Mouse (Mus musculus) frontal cortex, postnatal 14 days (tissue): ENCODE results near the gene Kpna3.
"Not testable (repeated sequence)": the region's sequence is repeated elsewhere in the genome, so short reads cannot be mapped to it uniquely, and the experiment has no call there.

Experiments used
- DNase-seq, 2 experiments: peaks; one replicate each; pipeline ENCODE4 v3.0.0; 2022; ENCODE audit warnings: low spot score in 2 of 2

Kpna3 gene

DNA sequence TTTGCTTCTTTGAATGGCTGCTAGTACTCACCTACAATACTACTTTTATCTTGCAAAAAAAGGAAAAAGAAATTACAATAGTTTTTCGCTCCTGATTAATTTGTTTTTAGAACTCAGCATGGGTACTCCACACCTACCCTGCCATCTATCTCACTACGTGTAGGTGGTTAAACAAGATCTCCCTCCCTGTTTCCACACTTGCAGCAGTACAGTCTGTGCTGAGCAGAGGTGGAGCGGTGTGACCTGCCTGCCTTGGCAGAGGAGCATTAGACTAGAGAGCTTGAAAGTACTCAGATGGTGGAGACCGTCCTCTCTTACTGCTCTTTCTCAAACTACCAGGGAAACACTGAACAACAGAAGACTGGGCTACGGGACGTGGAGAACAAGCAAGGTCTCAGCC lies 44.9 kb downstream of the Kpna3 start:
- DNase-seq: no peak

DNA sequence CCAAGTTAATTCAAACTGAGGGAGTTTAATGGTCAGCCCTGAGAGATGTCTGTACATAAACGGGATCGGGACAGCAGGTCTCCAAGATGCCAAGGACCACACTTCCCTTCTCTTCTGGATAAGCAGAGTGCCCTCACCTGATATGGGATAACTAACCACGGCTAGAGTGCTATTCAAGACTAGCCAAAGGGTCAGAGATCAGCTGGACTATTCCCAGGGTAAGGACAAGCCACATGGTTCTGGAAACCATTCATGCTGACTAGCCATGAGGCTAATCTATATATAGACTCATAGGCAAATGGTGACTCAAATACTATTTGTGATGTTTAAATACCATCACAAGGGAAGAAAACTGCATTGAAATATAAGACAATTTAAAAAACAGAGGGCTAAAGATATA lies 49.1 kb downstream of the Kpna3 start:
- no peak for DNase-seq

DNA sequence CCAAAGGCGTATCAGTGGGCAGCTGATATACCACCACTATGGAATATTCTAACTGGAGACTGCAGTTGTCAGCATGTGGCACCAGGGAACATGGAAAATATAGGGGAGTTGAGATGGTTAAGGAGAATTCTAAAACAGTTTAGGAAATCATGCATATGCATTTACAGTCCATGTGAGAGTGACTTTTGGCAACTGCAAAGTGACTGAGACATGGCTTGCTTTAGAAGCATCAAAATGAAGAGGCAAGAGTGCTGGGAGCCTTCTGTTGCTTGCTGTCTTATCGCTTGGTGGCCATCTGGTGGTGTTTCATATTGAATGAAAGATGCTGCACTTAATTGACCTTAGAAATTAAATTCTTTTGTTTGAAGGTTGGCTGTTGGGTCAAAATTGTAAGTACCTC lies 72.4 kb downstream of the Kpna3 start:
- no peak for DNase-seq

DNA sequence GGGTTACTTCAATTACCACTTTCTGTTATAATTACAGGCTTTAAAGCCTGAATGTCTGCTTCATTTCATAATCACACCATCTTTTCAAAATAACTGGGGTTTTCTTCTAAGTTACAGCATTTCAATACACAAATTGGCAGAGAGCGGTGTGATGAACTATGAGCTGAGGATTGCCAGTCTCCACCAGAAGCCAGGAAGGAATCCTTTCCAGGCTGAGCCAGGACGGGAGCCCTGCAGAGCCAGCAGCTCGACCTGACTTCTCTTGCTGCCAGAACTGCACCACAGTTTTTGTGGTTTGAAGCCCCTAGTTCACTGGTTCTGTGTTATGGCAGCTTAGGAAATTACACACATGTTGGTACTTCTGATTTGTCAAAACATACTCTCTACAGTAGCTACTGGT lies 75.0 kb downstream of the Kpna3 start:
- no peak for DNase-seq

DNA sequence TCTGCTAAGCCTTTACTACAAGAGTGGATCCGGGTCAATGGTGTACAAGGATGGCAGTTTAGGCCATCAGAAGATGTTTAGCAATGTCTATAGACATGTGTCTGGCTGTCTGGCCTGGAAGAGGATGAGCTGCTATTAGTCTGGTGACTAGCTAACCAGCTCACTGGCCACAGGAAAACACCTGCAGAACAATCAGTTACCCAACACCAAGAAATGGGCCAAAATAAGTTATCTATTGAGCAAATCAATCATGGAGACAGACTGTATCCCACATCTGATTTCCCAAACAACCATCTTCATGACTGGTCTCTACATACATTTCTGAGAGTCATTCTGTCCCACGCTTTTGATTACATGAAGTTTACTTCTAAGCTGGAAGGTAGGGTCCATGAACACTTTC lies 75.9 kb downstream of the Kpna3 start:
- DNase-seq: no peak

DNA sequence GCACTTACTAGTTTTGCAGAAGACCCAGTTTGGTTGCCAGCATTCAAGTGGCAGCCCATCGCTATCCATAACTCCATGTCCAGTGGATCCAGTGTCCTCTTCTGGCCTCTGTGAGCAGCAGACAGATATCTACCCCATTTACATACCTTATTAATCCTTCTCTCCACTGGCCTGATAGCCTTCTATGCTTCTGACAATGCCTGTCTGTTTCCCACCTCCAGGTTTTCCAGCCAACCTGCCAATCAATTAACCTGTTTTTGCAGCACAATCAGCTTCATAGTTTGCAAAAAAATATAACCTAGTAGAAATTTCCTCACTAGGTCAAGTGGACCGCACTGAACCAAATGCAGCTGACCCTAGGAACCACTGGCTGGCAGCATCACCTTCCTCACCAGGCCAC lies 77.4 kb downstream of the Kpna3 start:
- DNase-seq: no peak

DNA sequence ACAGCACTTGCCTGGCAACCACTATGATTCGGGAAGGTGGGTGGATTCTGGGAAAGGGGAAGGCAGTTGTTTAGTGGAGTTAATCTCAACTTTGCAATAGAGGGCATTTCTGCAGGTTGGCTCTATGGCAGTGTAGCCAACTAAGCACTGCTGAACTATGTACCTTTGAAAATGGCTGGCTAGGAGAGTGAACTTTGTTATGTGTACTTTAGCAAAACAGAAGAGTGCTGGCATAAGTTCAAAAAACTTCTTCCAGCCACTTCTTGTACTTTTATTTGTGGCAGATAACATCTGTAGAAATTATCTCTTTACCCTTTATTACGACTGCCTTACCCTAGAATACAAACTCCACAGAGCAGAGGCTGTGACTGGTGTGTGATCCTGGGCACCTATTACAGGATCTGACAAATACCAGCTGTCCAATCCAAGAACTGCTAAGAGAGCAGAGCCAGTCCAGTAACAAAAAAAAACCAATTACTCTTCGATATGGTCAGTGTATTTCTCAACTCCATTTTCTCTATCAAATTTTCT lies 78.6 kb downstream of the Kpna3 start:
- no peak for DNase-seq

DNA sequence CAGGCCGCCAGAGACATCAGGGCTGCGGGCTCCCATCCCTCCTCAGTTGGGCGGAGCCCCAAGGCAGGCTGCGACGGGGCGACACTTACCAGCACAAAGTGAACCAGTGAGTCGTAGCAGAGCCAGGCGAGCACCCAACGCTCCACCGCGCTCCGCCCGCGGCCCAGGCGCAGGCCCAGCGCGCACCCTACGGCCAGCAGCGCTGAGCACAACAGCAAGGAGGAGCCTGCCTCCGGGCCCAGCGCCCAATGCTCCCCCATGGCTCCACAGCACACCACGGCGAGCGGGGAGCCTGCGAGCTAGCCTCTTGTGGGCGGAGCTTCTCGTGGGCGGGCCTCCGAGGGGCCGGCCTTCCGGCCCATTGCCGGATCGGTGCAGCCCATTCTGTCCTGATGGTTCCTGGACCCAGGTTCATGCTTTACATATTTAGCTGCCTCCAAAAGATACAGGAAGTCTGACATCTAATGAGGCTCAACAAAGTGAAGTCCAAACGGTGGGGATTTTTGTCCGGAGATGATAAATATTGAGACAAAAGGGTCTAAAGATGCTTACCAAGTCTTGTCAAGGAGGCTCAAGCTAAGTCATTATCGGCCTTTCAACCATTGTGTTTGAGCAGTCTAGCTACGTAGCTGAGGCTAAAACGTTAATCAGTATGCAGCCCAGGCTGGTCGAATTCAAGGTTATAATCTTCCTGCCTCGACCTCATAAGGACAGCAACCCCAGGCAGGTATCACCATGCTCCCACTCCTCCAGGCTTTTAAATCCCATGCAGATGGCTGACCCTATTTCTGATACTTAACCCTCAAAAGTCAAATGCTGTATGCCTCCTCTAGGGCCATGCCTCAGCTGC lies 79.3 kb downstream of the Kpna3 start, which contains the start of gene Ebpl:
Ebpl (minus strand) TSS at position 309 of the 850 bp plus-strand sequence.
- DNase-seq: peak; percentile 76 to 85

DNA sequence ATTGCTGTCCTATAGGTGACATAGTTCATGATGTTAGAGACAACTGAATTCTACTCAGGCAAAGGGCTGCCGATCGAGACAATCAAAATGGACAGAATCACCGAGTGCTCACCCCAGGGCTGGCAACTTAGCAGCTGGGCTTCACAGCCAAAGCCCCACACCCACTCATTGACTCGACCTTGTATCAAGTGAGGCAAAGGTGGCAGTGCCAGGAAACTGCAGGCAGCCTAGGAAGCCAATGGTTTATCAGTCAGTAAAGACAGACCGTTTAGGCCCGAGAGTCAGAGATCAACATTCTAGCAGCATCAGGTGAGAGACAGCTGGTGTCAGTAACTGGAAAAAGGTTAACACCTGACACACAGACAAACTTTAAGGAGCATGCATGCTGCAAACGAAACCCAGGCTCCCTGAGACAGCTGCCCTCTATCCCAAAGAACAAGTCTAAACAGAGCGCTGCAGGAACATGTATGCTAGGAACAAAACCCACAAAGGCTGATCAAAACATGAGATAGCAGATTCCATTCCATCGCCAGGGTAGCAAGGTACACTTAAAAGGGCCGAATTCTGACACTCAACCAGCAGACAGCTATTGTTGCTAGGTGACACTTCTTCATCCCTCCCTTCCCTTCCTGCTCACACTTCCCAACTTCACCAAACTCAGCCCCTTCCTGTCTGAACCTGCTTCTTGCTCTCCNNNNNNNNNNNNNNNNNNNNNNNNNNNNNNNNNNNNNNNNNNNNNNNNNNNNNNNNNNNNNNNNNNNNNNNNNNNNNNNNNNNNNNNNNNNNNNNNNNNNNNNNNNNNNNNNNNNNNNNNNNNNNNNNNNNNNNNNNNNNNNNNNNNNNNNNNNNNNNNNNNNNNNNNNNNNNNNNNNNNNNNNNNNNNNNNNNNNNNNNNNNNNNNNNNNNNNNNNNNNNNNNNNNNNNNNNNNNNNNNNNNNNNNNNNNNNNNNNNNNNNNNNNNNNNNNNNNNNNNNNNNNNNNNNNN lies 85.1 kb downstream of the Kpna3 start:
- DNase-seq: no peak

DNA sequence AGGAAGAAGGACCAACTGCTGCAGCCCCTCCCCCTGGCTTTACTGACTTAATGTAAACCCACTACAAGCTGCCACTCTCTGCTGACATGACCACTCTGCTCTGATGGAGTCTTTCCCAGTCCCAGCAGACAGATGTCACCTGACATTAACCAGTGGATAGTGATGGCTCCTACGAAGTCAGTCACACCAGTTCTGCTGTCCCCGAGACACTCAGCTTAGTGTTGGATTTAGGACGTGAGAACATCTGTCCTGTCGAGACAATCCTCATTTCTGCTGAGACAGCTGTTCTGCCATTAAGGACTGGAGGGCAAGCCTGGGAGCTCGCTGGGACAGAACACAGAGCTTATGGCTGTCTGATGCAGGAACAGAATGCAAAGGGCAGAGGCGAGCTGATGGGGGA lies 88.9 kb downstream of the Kpna3 start:
- DNase-seq: no peak

DNA sequence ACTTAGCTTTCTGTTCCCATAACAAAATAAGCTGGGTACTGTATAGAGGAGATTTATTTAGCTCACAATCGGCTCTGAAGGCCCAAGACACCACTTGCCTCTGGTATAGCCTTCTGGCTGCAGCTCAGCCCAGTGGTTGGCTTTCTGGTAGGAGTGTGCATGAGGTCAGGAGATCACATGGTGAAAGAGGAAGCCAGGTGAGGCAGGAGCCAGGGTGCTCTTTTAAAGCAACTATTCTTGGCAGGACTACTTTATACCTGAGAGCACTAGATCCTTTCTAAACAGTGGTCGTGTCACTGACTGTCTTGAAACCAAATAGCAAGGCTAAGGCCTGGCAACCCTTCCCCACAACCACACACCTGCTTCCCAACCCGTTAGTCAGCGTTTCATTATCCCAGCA lies 89.8 kb downstream of the Kpna3 start:
- DNase-seq: no peak

DNA sequence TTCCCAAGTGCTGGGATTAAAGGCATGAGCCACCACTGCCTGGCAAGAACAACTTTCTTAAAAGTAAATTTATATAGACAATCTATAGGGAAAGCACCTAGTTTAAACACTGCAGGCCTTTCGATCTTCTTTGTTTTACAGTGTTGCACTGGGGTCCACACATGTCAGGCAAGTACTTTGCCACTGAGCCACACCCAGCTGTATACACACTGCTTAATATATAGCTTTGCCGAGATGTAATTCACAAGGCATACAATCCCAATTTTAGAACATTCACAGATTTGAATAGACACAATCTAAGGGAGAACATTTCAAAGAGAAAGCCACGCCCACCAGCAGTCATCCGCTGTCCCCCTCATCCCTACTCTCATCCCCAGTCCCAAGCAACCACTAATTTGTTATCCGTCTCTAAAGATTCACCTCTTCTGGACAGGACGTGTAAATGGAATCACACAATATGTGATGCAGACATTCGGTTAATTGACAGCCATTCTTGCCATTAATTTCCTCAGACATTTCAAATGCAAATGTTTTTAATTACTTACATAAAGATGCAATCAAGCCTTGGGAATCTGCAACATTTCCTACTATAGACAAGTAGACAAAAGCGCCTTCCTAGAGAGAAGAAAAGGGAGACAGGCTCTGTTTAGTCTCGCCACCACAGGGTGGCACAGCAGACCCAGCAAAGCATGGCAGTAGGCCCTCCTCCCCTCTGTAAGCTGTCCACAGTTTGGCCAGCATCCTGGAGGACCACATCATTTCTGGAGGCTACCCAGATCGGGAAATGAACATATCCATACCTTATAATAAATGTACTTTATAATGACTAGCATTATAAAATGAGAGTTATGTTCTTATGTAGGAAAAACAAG lies 92.6 kb downstream of the Kpna3 start:
- DNase-seq: peak in 1 of 2 experiments; percentile 19

DNA sequence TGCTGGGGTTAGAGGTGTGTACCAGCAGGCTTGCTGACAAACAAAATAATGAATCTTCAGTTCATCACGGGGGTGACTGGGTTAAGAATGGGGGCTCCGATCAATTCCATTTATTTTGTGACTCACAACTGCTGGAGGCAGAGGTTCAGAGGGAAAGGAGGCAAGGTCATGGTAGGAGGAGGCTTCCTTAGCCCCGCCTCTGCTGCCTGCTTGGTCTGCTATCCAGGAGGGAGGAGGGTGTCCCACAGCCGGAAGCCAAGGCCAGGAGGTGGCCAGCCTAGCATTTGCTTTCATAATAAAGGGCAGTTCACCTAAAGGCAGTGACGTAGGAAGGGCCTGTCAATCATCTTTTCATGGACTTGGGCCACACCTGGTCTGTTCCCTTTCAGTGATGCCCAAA lies 95.1 kb downstream of the Kpna3 start:
- DNase-seq: no peak

DNA sequence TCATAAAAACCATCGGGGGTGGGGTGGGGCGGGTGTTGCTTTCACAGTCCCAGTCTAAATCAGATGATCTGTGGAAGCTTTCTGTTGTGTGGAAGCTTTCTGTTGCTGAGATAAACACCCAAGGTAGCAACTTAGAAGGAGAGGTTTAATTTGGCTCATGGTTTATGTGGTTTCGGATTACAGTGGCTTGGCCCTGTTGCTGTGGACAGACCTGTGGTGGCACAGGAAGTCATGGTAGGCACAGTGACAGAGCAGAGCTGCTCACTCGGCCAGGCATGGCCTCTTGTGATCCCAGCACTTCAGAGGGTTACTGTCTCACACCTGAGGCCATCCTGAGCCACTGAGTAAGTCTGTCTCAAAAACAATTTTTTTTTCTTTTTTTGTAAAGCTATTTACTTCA lies 100.3 kb downstream of the Kpna3 start:
- DNase-seq: no peak

DNA sequence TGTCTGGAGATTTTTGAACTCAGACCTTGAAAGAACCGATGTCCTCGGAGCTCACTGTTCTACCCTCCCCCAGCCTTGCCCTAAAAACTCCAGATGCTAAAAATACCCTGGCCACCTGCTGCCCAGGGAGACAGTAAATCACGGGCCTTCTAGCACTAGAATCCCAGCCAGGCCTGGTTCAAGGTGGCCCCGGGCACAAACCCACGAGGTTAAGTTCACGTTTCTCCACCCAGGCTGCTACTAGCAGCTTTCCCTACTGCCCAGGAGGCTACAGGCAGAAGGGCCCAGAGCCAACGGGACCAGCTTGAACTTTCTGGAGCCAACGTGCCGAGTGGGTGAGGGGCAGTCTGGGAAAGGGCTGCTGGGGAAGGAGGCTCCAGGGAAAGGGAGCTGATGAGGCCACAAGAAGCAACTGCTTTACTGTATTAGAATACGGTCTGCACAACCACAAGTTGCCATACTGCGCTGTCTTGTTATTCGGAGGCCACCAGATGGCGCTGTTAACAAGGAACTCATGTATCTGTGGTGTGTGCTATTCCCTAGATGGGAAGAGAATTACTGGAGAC lies 108.6 kb downstream of the Kpna3 start:
- peak; percentile 58 to 72 for DNase-seq

DNA sequence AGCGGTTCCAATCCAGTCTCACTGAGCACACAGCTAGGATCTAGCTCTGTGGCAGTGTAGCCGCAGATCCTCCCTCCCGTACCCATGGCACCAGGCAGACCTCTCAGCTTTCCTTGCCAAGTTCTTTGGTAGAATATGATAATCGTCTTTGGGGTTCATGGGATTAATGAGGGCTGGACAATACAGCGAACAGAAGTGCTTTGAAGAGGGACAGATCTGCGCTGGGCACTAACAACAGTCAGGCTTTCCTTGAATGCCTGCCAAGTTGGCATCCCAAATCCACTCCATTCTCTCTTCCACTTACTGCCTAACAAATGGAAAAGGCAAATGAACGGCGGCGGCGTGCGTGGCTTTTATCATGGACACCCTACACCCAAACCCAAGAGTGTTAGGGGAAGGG lies 109.1 kb downstream of the Kpna3 start:
- DNase-seq: peak; percentile 37 to 43

DNA sequence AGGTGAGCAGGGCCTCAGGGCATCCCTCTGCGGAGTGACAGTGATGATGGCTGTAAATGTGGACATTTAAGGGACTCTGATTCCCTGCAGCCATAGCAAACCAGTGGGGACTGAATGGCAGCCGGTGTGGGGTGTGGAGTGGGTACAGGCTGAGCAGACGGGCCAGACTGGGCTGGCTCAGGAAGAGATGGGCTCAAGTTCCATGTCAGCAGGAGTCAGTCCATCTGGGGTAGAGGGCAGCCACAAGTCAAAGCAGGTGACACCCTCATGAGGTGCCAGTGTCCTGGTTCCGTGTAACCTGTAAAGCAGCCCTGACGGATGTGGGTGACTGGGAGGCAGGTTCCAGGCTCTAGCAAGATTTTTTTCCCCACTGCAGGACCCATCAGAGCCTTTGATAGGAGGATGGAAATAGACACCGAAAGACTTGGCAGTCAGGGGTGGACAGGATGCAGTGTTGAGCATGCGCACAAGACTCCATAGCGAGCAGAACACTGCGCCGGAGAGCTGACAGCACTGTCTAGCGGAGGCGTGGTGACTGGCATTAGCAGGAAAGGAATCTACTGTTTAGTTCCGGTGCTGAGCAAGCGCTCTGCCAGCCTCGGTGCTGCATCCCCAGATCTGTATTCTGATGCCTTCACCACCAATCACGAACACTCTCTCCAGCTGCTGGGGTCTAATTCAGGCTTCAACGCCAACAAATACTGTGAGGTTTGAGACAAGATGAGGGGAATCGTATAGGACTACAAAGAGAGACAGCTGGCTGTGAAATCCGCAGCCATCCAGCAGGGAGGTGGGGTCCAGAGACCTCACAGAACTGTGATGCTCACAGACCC lies 111.8 kb downstream of the Kpna3 start:
- peak; percentile 72 to 86 for DNase-seq

DNA sequence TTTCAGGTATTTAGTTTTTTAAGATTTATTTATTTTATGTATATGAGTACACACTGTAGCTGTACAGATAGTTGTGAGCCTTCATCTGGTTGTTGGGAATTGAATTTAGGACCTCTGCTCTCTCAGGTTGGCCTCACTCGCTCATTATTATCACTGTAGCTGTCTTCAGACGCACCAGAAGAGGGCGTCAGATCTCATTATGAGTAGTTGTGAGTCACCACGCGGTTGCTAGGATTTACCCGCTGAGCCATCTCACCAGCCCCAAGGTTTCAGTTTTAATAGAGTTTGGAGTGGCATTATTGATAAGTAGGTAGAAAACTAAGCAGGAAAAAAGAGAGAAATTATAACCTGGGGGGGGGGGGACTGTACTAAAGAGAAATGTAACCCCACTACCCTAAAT lies 112.7 kb downstream of the Kpna3 start:
- DNase-seq: not testable (repeated sequence)

DNA sequence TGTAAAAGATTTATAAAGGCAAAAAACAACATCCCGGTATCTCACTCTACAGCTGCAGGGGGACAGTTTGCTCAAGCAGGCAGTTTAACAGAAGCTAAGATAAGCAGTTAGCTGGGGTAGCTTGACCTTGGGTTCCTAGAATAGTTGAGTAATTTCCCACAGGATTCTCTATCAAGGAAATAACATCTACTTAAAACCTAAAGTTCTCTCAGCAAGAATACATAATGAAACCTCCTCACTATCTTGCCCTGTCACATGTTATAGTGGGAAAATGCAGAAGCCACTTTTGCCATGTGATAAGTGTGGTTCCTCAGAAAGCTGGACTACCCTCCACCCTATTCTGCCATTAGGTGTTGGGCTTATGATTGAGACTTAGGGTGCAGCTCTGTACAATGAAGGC lies 116.9 kb downstream of the Kpna3 start:
- no peak for DNase-seq

DNA sequence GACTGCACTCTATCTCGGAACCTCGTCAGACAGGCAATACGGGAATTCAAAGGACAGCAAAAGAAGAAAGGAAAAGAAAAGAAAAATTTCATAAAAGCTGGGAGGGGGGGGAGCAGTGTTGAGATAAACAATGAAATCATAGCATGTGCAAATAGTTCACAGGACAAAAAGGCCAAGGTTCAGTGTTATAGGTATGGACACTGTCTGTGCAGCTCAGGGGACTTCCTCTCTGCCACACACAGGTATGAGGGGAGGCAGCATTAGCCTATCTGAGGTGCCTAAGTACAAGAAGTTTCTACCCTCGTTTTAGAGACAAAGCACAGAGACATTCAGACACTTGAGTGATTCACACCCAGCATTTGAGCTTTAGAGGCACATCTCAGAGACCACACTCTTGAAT lies 118.5 kb downstream of the Kpna3 start:
- no peak for DNase-seq
